Mouse (Mus musculus): ENCODE data around the gene Kcnk10. TPM values are rescaled to one million over a fixed set of nuclear protein-coding genes. Genes with fewer than 3 reads are reported as not detected.

The Kcnk10 gene
- total and polyA plus RNA-seq, 3 experiments, result 2.4 to 7.5 (median 3.8) TPM

DNA sequence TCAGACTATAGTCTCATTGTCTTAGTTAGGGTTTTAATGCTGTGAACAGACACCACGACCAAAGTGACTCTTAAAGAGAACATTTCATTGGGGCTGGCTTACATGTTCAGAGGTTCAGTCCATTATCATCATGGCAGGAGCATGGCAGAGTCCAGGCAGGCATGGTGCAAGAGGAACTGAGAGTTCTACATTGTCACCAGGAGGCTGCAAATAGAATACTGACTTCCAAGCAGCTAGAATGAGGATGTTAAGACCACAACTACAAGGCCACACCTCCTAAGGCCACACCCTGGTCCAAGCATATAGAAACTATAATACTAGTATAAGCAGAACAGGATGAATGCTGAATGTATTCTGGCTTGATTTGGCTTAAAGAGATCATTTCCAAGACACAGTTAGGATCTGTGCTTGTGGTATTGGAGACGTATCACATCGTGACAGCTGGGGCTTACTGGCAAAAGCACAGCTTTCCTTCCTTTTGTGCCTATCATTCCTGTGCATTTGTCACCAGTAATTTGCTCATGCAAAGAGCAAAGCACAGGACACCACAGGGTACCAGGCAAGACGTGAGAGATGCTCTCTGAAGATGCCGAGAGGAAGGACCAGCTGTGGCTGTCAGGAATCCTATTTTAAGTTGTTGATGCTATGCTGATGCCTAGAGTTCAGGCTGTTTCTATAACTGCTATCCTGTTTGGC is 28.6 kb upstream of the Kcnk10 start:
- in situ Hi-C loops (cut with MboI; ENCODE audit: low pct_ligation_motif_present, low pct_unique_long_range_greater_than_20kb, low sequenced_read_pairs), result no loop called here
- peak overlapping the region; percentile 7; the same call in 1 of the 2 replicates for H3K27ac ChIP-seq (ENCODE audit: insufficient read depth, low read depth)

DNA sequence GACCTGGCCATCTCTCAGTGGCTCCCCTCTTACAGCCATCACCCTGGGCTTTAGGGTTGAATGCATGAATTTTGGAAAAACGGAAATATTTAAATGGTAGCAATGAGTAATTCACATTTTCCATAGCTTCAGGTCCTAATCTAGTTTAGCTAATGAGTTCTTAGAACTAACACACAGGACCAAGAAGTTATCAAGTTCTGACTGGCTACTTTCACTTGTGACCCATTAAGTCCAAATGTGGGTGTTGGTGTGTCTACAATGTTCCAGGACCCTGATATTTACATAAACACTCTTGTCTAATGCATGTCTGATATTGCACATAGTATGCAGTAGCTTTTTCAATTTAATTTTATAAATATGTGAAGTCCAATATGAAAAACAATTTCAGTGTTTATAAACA is 27.2 kb upstream of the Kcnk10 start:
- Histone ChIP-seq H3K4me3 (replicated peaks in 1 of 3; ENCODE audit: low read depth in 2 of 3, low read length in 2 of 3, poor library complexity in 1 of 3) (no peak overlapping the region), H3K27me3 (replicated peaks) (no peaks in the 10 kb centered on the region), H3K79me2 (replicated peaks; ENCODE audit: control insufficient read depth, extremely low read depth, insufficient read depth, poor library complexity, severe bottlenecking) (no peaks in the 10 kb centered on the region), H3K27ac (ENCODE audit: insufficient read depth, low read depth) (no peak overlapping the region), H3K9ac (ENCODE audit: insufficient read depth, low read depth) (no peak overlapping the region; the same call in 1 of the 2 replicates), H3K36me3 (replicated peaks in 1 of 2; ENCODE audit: control insufficient read depth in 1 of 2, insufficient read depth in 1 of 2, low read length in 1 of 2) (peaks cover 3 to 6% of the 10 kb centered on the region in 2 experiments), H3K9me3 (replicated peaks; ENCODE audit: low read length) (peaks cover 10% of the 10 kb centered on the region), H3K4me2 (ENCODE audit: insufficient read depth, low read depth, poor library complexity, severe bottlenecking) (0 out of 2 replicates have a peak overlapping the region, but pooled peaks have one; percentile 16), H3K4me1 (ENCODE audit: control insufficient read depth in 1 of 2, insufficient read depth in 2 of 2) (peaks cover 10 to 56% of the 10 kb centered on the region in 2 experiments)
- dilution Hi-C loops (cut with MboI; ENCODE audit: extremely low pct_ligation_motif_present, extremely low pct_unique_long_range_greater_than_20kb, low sequenced_read_pairs) (no loop called here), in situ Hi-C loops (cut with MboI; ENCODE audit: low pct_ligation_motif_present, low pct_unique_long_range_greater_than_20kb, low sequenced_read_pairs) (no loop called here)
- peak; percentile 36 for DNase-seq (ENCODE audit: extremely low read depth)
- TF ChIP-seq MYC (IDR thresholded peaks at IDR 0.05; ENCODE audit: low read depth, low read length) (no peak), JUND (conservative IDR thresholded peaks at IDR 0.05; ENCODE audit: low read depth, low read length) (peak; percentile 85), JUN (IDR thresholded peaks at IDR 0.05; ENCODE audit: insufficient read depth, low read depth, low read length) (peak; percentile 72; the same call in 1 of the 2 replicates), RCOR1 (conservative IDR thresholded peaks at IDR 0.05; ENCODE audit: low read depth, low read length) (no peak), CHD2 (IDR thresholded peaks at IDR 0.05; ENCODE audit: low read length) (no peak), KAT2A (IDR thresholded peaks at IDR 0.05; ENCODE audit: insufficient replicate concordance, low read length) (no peak), ZKSCAN1 (IDR thresholded peaks at IDR 0.05; ENCODE audit: borderline replicate concordance, low read depth, low read length) (no peak), ZNF384 (IDR thresholded peaks at IDR 0.05; ENCODE audit: low read depth, low read length) (peak; percentile 53; the same call in 1 of the 2 replicates), NRF1 (IDR thresholded peaks at IDR 0.05; ENCODE audit: low read depth, low read length) (no peak), TBP (conservative IDR thresholded peaks at IDR 0.05; ENCODE audit: low read depth, low read length) (no peak), TCF12 (IDR thresholded peaks at IDR 0.05; ENCODE audit: low read depth, low read length) (no peak), MXI1 (IDR thresholded peaks at IDR 0.05; ENCODE audit: low read depth, low read length) (no peak), UBTF (IDR thresholded peaks at IDR 0.05; ENCODE audit: low read depth, low read length) (no peak), CTCF (conservative IDR thresholded peaks at IDR 0.05 in 1 of 2, IDR thresholded peaks at IDR 0.05 in 1 of 2; ENCODE audit: low read depth in 2 of 2, low read length in 2 of 2) (no peak), PAX5 (IDR thresholded peaks at IDR 0.05; ENCODE audit: low read length) (no peak), MAZ (IDR thresholded peaks at IDR 0.05; ENCODE audit: low read depth, low read length) (peak; percentile 28; the same call in 1 of the 2 replicates)

More for the DNA sequence above, 28.6 kb upstream of the Kcnk10 start:
- DNase-seq (ENCODE audit: extremely low read depth), result peak; percentile 79
- Histone ChIP-seq H3K36me3 (replicated peaks in 1 of 2; ENCODE audit: control insufficient read depth in 1 of 2, insufficient read depth in 1 of 2, low read length in 1 of 2) (peaks cover 3 to 5% of the 10 kb centered on the region in 2 experiments), H3K79me2 (replicated peaks; ENCODE audit: control insufficient read depth, extremely low read depth, insufficient read depth, poor library complexity, severe bottlenecking) (no peaks in the 10 kb centered on the region), H3K9me3 (replicated peaks; ENCODE audit: low read length) (peaks cover 10% of the 10 kb centered on the region), H3K4me3 (replicated peaks in 1 of 3; ENCODE audit: low read depth in 2 of 3, low read length in 2 of 3, poor library complexity in 1 of 3) (peak overlapping the region in 1 of 3 experiments; percentile 23), H3K4me2 (ENCODE audit: insufficient read depth, low read depth, poor library complexity, severe bottlenecking) (no peak overlapping the region), H3K27me3 (replicated peaks) (no peaks in the 10 kb centered on the region), H3K9ac (ENCODE audit: insufficient read depth, low read depth) (no peak overlapping the region), H3K4me1 (ENCODE audit: control insufficient read depth in 1 of 2, insufficient read depth in 2 of 2) (peaks cover 10 to 43% of the 10 kb centered on the region in 2 experiments)
- dilution Hi-C loops (cut with MboI; ENCODE audit: extremely low pct_ligation_motif_present, extremely low pct_unique_long_range_greater_than_20kb, low sequenced_read_pairs), result no loop called here
- TF ChIP-seq UBTF (IDR thresholded peaks at IDR 0.05; ENCODE audit: low read depth, low read length), result no peak
- TF ChIP-seq ELF1 (IDR thresholded peaks at IDR 0.05; ENCODE audit: low read depth, low read length), result no peak
- no peak for TF ChIP-seq RAD21 (IDR thresholded peaks at IDR 0.05; ENCODE audit: low read depth, low read length)
- 0 out of 2 replicates have a peak, but pooled peaks have one; percentile 48 for TF ChIP-seq RCOR1 (conservative IDR thresholded peaks at IDR 0.05; ENCODE audit: low read depth, low read length)
- TF ChIP-seq ZMIZ1 (IDR thresholded peaks at IDR 0.05; ENCODE audit: low read depth, low read length), result no peak
- TF ChIP-seq MAZ (IDR thresholded peaks at IDR 0.05; ENCODE audit: low read depth, low read length), result no peak
- TF ChIP-seq TBP (conservative IDR thresholded peaks at IDR 0.05; ENCODE audit: low read depth, low read length), result 0 out of 2 replicates have a peak, but pooled peaks have one; percentile 48
- TF ChIP-seq ZC3H11A (IDR thresholded peaks at IDR 0.05; ENCODE audit: low read depth, low read length), result no peak
- peak; percentile 95 for TF ChIP-seq IRF4 (IDR thresholded peaks at IDR 0.05; ENCODE audit: low read depth, low read length)
- TF ChIP-seq SMC3 (IDR thresholded peaks at IDR 0.05; ENCODE audit: low read depth, low read length), result no peak
- no peak for TF ChIP-seq USF1 (IDR thresholded peaks at IDR 0.05; ENCODE audit: low read depth, low read length)
- TF ChIP-seq ETS1 (conservative IDR thresholded peaks at IDR 0.05; ENCODE audit: low read depth, low read length), result peak; percentile 48
- no peak for TF ChIP-seq USF2 (conservative IDR thresholded peaks at IDR 0.05; ENCODE audit: low read depth, low read length)
- TF ChIP-seq ZNF384 (IDR thresholded peaks at IDR 0.05; ENCODE audit: low read depth, low read length), result 0 out of 2 replicates have a peak, but pooled peaks have one; percentile 44
- TF ChIP-seq TCF12 (IDR thresholded peaks at IDR 0.05; ENCODE audit: low read depth, low read length), result no peak
- TF ChIP-seq KAT2A (IDR thresholded peaks at IDR 0.05; ENCODE audit: insufficient replicate concordance, low read length), result no peak
- no peak for TF ChIP-seq CTCF (conservative IDR thresholded peaks at IDR 0.05 in 1 of 2, IDR thresholded peaks at IDR 0.05 in 1 of 2; ENCODE audit: low read depth in 2 of 2, low read length in 2 of 2)
- TF ChIP-seq NELFE (IDR thresholded peaks at IDR 0.05; ENCODE audit: low read depth, low read length), result no peak
- TF ChIP-seq POLR2AphosphoS2 (IDR thresholded peaks at IDR 0.05; ENCODE audit: low read depth, low read length), result no peak
- TF ChIP-seq SIN3A (IDR thresholded peaks at IDR 0.05; ENCODE audit: low read length), result no peak
- TF ChIP-seq MXI1 (IDR thresholded peaks at IDR 0.05; ENCODE audit: low read depth, low read length), result peak; percentile 57
- peak; percentile 81 for TF ChIP-seq MYC (IDR thresholded peaks at IDR 0.05; ENCODE audit: low read depth, low read length)
- TF ChIP-seq JUN (IDR thresholded peaks at IDR 0.05; ENCODE audit: insufficient read depth, low read depth, low read length), result no peak; the same call in 1 of the 2 replicates
- TF ChIP-seq NRF1 (IDR thresholded peaks at IDR 0.05; ENCODE audit: low read depth, low read length), result no peak
- TF ChIP-seq E2F4 (IDR thresholded peaks at IDR 0.05; ENCODE audit: insufficient replicate concordance, low read depth, low read length), result no peak
- TF ChIP-seq CHD2 (IDR thresholded peaks at IDR 0.05; ENCODE audit: low read length), result no peak
- peak; percentile 89 for TF ChIP-seq EP300 (IDR thresholded peaks at IDR 0.05; ENCODE audit: low read length)
- TF ChIP-seq MAX (IDR thresholded peaks at IDR 0.05; ENCODE audit: low read length), result peak; percentile 71; the same call in 1 of the 2 replicates
- no peak for TF ChIP-seq CHD1 (IDR thresholded peaks at IDR 0.05; ENCODE audit: low read depth, low read length)
- TF ChIP-seq MEF2A (IDR thresholded peaks at IDR 0.05; ENCODE audit: borderline replicate concordance, low read depth, low read length), result peak; percentile 95
- TF ChIP-seq PAX5 (IDR thresholded peaks at IDR 0.05; ENCODE audit: low read length), result no peak
- no peak for TF ChIP-seq ZKSCAN1 (IDR thresholded peaks at IDR 0.05; ENCODE audit: borderline replicate concordance, low read depth, low read length)
- TF ChIP-seq BHLHE40 (IDR thresholded peaks at IDR 0.05; ENCODE audit: low read depth, low read length), result 0 out of 2 replicates have a peak, but pooled peaks have one; percentile 34
- peak; percentile 32; the same call in 1 of the 2 replicates for TF ChIP-seq JUND (conservative IDR thresholded peaks at IDR 0.05; ENCODE audit: low read depth, low read length)
- no peak for TF ChIP-seq GABPA (IDR thresholded peaks at IDR 0.05; ENCODE audit: insufficient replicate concordance, low read depth, low read length)
- 0 out of 2 replicates have a peak, but pooled peaks have one; percentile 39 for TF ChIP-seq POLR2A (IDR thresholded peaks at IDR 0.05; ENCODE audit: low read depth, low read length)
- TF ChIP-seq HCFC1 (IDR thresholded peaks at IDR 0.05; ENCODE audit: low read depth, low read length), result no peak
- TF ChIP-seq MAFK (IDR thresholded peaks at IDR 0.05; ENCODE audit: insufficient replicate concordance, low read length), result no peak

All from CH12.LX (cell line).